Mouse (Mus musculus): ENCODE measurements around the gene Chrng.

DNA sequence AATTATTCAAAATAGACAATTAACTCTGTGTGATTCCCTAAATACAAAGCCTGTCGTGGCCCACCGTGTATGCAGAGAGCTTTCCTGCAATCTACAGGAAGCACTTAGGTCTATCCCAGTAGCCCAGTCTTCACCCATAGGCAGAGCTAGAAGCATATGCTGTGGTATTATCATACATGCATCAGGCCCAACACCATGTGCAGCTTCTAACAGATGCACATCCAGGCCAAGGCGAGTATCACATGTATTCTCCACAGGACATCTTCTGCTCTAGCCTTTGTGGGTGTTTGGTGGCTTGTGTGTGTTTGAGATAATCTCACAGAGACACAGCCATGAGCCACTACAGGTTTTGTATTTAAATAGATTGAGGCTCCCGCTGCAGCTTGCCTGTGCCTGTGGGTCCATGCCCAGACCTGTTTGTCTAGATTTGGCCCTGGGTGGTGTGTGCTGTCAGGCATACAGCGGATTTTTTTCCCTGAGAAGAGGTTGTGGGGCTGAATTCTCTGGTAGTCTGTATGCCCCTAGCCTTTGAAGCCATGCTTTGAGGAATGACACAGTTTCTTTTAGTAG, 47.7 kb downstream of the Chrng start:
- TF ChIP-seq POLR2A (IDR thresholded peaks at IDR 0.05; ENCODE audit: control insufficient read depth, low read depth, low read length) (no peak), CTCF (IDR thresholded peaks at IDR 0.05; ENCODE audit: control insufficient read depth, insufficient read depth, insufficient replicate concordance, low read depth, low read length) (no peak)

Data from testis, adult 2 months (tissue).